Mouse (Mus musculus) myocyte (in vitro differentiated cells): ENCODE data around the gene Wdr74. TPM values are rescaled to one million over a fixed set of nuclear protein-coding genes. Genes with fewer than 3 reads are reported as not detected.

Experiments used
- H3K27me3 ChIP-seq: one replicate; pipeline ENCODE4 v1.6.1; 2011; ENCODE audit not compliant: control insufficient read depth, insufficient read depth, insufficient read length
- H3K36me3 ChIP-seq: one replicate; pipeline ENCODE4 v1.6.1; 2011; ENCODE audit not compliant: control insufficient read depth, insufficient read depth
- H3K4me2 ChIP-seq: one replicate; pipeline ENCODE4 v1.6.1; 2011; ENCODE audit warnings: low read depth, control low read depth
- H3K4me3 ChIP-seq: one replicate; pipeline ENCODE4 v1.5.1; 2011; ENCODE audit warnings: mild to moderate bottlenecking, control low read depth, moderate library complexity
- H3K79me2 ChIP-seq: one replicate; pipeline ENCODE4 v1.6.1; 2011; ENCODE audit not compliant: control insufficient read depth, insufficient read depth
- H3ac ChIP-seq: one replicate; pipeline ENCODE4 v1.6.1; 2011; ENCODE audit not compliant: control insufficient read depth, insufficient read length
- CEBPB ChIP-seq: IDR thresholded peaks from 2 replicates; pipeline ENCODE4 v1.6.1; 2011; ENCODE audit warnings: mild to moderate bottlenecking, moderate library complexity; ENCODE audit not compliant: poor library complexity, insufficient read depth, severe bottlenecking
- E2F4 ChIP-seq: IDR thresholded peaks from one replicate; pipeline ENCODE4 v1.6.1; 2011; ENCODE audit warnings: mild to moderate bottlenecking, control low read depth, moderate library complexity; ENCODE audit not compliant: insufficient read depth
- MAX ChIP-seq: IDR thresholded peaks from one replicate; pipeline ENCODE4 v1.6.1; 2011; ENCODE audit warnings: low read depth, mild to moderate bottlenecking, control low read depth
- MYOD1 ChIP-seq, 3 experiments: IDR thresholded peaks; one replicate each; pipeline ENCODE4 v1.6.1; 2011; ENCODE audit warnings: control low read depth in 2 of 3, low read depth in 2 of 3, mild to moderate bottlenecking in 2 of 3, moderate library complexity in 1 of 3; ENCODE audit not compliant: insufficient read length in 2 of 3, control insufficient read depth in 1 of 3
- MYOG ChIP-seq, 3 experiments: IDR thresholded peaks; one replicate each; pipeline ENCODE4 v1.6.1; 2011; ENCODE audit warnings: control low read depth in 2 of 3, low read depth in 2 of 3, mild to moderate bottlenecking in 2 of 3; ENCODE audit not compliant: insufficient read length in 2 of 3, control insufficient read depth in 1 of 3, insufficient read depth in 1 of 3
- POLR2A ChIP-seq: IDR thresholded peaks from one replicate; pipeline ENCODE4 v1.6.1; 2011; ENCODE audit warnings: low read depth, mild to moderate bottlenecking, control low read depth, moderate library complexity; ENCODE audit not compliant: insufficient read length
- POLR2AphosphoS2 ChIP-seq: IDR thresholded peaks from one replicate; pipeline ENCODE4 v1.6.1; 2011; ENCODE audit warnings: low read depth, control low read depth; ENCODE audit not compliant: insufficient read length
- REST ChIP-seq: IDR thresholded peaks from one replicate; pipeline ENCODE4 v1.6.1; 2011; ENCODE audit warnings: mild to moderate bottlenecking, control low read depth, moderate library complexity; ENCODE audit not compliant: insufficient read depth, insufficient read length
- SRF ChIP-seq: IDR thresholded peaks from one replicate; pipeline ENCODE4 v1.6.1; 2011; ENCODE audit warnings: low read depth; ENCODE audit not compliant: control insufficient read depth, insufficient read length
- TCF12 ChIP-seq: IDR thresholded peaks from one replicate; pipeline ENCODE4 v1.6.1; 2011; ENCODE audit warnings: mild to moderate bottlenecking, control low read depth; ENCODE audit not compliant: poor library complexity, insufficient read depth, severe bottlenecking
- TCF3 ChIP-seq: IDR thresholded peaks from one replicate; pipeline ENCODE4 v1.6.1; 2011; ENCODE audit warnings: low read depth, control low read depth; ENCODE audit not compliant: insufficient read length
- USF1 ChIP-seq: IDR thresholded peaks from one replicate; pipeline ENCODE4 v1.6.1; 2011; ENCODE audit warnings: low read depth, mild to moderate bottlenecking, control low read depth, moderate library complexity
- polyA plus RNA-seq: library from polyadenylated mRNA; unstranded; fragments of >200 nt; fragmentation: generic; extraction: Trizol; gene quantifications from one replicate; pipeline ENCODE4 v1.2.1, GENCODE M21; 2012; ENCODE audit warnings: missing spikeins

Wdr74 gene
- polyA plus RNA-seq, 1 experiment, result 109 TPM

GRCm38 (mm10) chr19:8763276-8763675, 27.6 kb downstream of the Wdr74 start:
- Histone ChIP-seq H3K27me3 (no peaks in the 10 kb centered on the region), H3ac (no peak overlapping the region), H3K79me2 (peaks cover 42% of the 10 kb centered on the region), H3K4me3 (no peak overlapping the region), H3K36me3 (peaks cover 43% of the 10 kb centered on the region), H3K4me2 (no peak overlapping the region)
- TF ChIP-seq SRF (no peak), MYOD1 (IDR thresholded peaks at IDR 0.05; ENCODE audit: control insufficient read depth in 1 of 3, insufficient read length in 2 of 3, low read depth in 2 of 3) (no peak), CEBPB (no peak), POLR2AphosphoS2 (no peak), E2F4 (no peak), POLR2A (no peak), TCF3 (no peak), TCF12 (no peak), REST (no peak), USF1 (no peak), MAX (no peak), MYOG (IDR thresholded peaks at IDR 0.05; ENCODE audit: control insufficient read depth in 1 of 3, insufficient read depth in 1 of 3, insufficient read length in 2 of 3, low read depth in 2 of 3) (no peak)

GRCm38 (mm10) chr19:8765562-8765961, 29.9 kb downstream of the Wdr74 start:
- no peak overlapping the region for H3ac ChIP-seq
- no peak overlapping the region for H3K4me3 ChIP-seq
- no peaks in the 10 kb centered on the region for H3K27me3 ChIP-seq
- TF ChIP-seq MYOD1 (IDR thresholded peaks at IDR 0.05; ENCODE audit: control insufficient read depth in 1 of 3, insufficient read length in 2 of 3, low read depth in 2 of 3) (no peak), TCF12 (no peak), E2F4 (no peak), SRF (no peak), USF1 (no peak), CEBPB (no peak), TCF3 (no peak), MYOG (IDR thresholded peaks at IDR 0.05; ENCODE audit: control insufficient read depth in 1 of 3, insufficient read depth in 1 of 3, insufficient read length in 2 of 3, low read depth in 2 of 3) (no peak), MAX (no peak), POLR2A (no peak), REST (no peak), POLR2AphosphoS2 (no peak)
- H3K36me3 ChIP-seq, result peaks cover 57% of the 10 kb centered on the region
- no peak overlapping the region for H3K4me2 ChIP-seq
- peaks cover 22% of the 10 kb centered on the region for H3K79me2 ChIP-seq

- peak; percentile 72 for TF ChIP-seq POLR2A
- no peak for TF ChIP-seq REST
- TF ChIP-seq POLR2AphosphoS2, result peak; percentile 89
- TF ChIP-seq E2F4, result no peak
- Histone ChIP-seq H3K79me2 (peaks cover 18% of the 10 kb centered on the region), H3K4me3 (peak within 1 kb of the TSS; percentile 56), H3ac (peak within 1 kb of the TSS; percentile 10), H3K36me3 (peaks cover 42% of the 10 kb centered on the region), H3K27me3 (no peaks in the 10 kb centered on the region), H3K4me2 (peak within 1 kb of the TSS; percentile 70)
These were observed 35.1 kb downstream of the Wdr74 start, which contains the start of gene Tmem223 for GRCm38 (mm10) chr19:8770567-8771270. Gene Tmem223, plus strand, starts transcription at chr19:8770996.

GRCm38 (mm10) chr19:8772996-8773395, 37.4 kb downstream of the Wdr74 start:
- Histone ChIP-seq H3K4me3 (peak overlapping the region; percentile 66), H3K36me3 (peaks cover 26% of the 10 kb centered on the region)

More at GRCm38 (mm10) chr19:8772996-8773395, 37.4 kb downstream of the Wdr74 start:
- TF ChIP-seq TCF12, result no peak
- no peak for TF ChIP-seq MAX
- no peak for TF ChIP-seq REST
- no peak for TF ChIP-seq TCF3
- TF ChIP-seq MYOD1 (IDR thresholded peaks at IDR 0.05; ENCODE audit: control insufficient read depth in 1 of 3, insufficient read length in 2 of 3, low read depth in 2 of 3), result no peak
- no peak for TF ChIP-seq USF1
- no peak for TF ChIP-seq CEBPB
- TF ChIP-seq POLR2A, result no peak
- TF ChIP-seq MYOG (IDR thresholded peaks at IDR 0.05; ENCODE audit: control insufficient read depth in 1 of 3, insufficient read depth in 1 of 3, insufficient read length in 2 of 3, low read depth in 2 of 3), result no peak
- no peak for TF ChIP-seq POLR2AphosphoS2
- no peak for TF ChIP-seq SRF
- TF ChIP-seq E2F4, result no peak
- H3K79me2 ChIP-seq, result peaks cover 18% of the 10 kb centered on the region
- H3ac ChIP-seq, result no peak overlapping the region
- H3K4me2 ChIP-seq, result peak overlapping the region; percentile 69
- H3K27me3 ChIP-seq, result no peaks in the 10 kb centered on the region
